Mouse (Mus musculus) heart, postnatal 0 days (tissue): ENCODE measurements around the gene Foxp1. TPM values are rescaled to one million over a fixed set of nuclear protein-coding genes. Genes with fewer than 3 reads are reported as not detected.

ENCODE experiments used
- ATAC-seq: fragments of 200-750 bp; cut with Nextera tagmentation; 2 replicates; pipeline ENCODE4 v1.8.0; 2017; ENCODE audit warnings: low read depth, moderate number of reproducible peaks, moderate library complexity; ENCODE audit not compliant: insufficient read depth
- DNase-seq: peaks from one replicate; pipeline ENCODE4 v3.0.0-alpha.2; 2016; ENCODE audit warnings: low spot score
- H3K27ac ChIP-seq: fragments of 300-500 bp; sonication (generic); 2 replicates; pipeline ENCODE4 v1.5.1; 2014; ENCODE audit warnings: low read depth, mild to moderate bottlenecking
- H3K27me3 ChIP-seq: fragments of 300-500 bp; sonication (generic); 2 replicates; pipeline ENCODE4 v1.6.1; 2014; ENCODE audit warnings: low read length, mixed read lengths; ENCODE audit not compliant: control insufficient read depth, insufficient read depth
- H3K36me3 ChIP-seq: fragments of 300-500 bp; sonication (generic); replicated peaks from 2 replicates; pipeline ENCODE4 v1.6.1; 2014; ENCODE audit warnings: low read length, mixed read lengths; ENCODE audit not compliant: control insufficient read depth, insufficient read depth
- H3K4me1 ChIP-seq: fragments of 300-500 bp; sonication (generic); 2 replicates; pipeline ENCODE4 v1.6.1; 2014; ENCODE audit warnings: antibody characterized with exemption; ENCODE audit not compliant: control insufficient read depth, insufficient read depth
- H3K4me2 ChIP-seq: fragments of 300-500 bp; sonication (generic); 2 replicates; pipeline ENCODE4 v1.6.1; 2014; ENCODE audit warnings: low read depth, mild to moderate bottlenecking, low read length, moderate library complexity
- H3K4me3 ChIP-seq: fragments of 300-500 bp; sonication (generic); 2 replicates; pipeline ENCODE4 v1.5.1; 2014; ENCODE audit warnings: low read depth, low read length
- H3K9ac ChIP-seq: fragments of 300-500 bp; sonication (generic); replicated peaks from 2 replicates; pipeline ENCODE4 v1.6.1; 2014; ENCODE audit warnings: low read depth, low read length, mixed read lengths
- H3K9me3 ChIP-seq: fragments of 300-500 bp; sonication (generic); replicated peaks from 2 replicates; pipeline ENCODE4 v1.6.1; 2016; ENCODE audit warnings: low read length; ENCODE audit not compliant: control insufficient read depth
- CTCF ChIP-seq: IDR thresholded peaks from 2 replicates; pipeline ENCODE4 v1.5.1; 2016; ENCODE audit warnings: antibody characterized with exemption, control low read depth, low read depth
- EP300 ChIP-seq: IDR thresholded peaks from 2 replicates; pipeline ENCODE4 v1.6.1; 2016; ENCODE audit warnings: antibody characterized with exemption, low read depth
- WGBS: fragments of 180-500 bp; shearing (Covaris S2); extraction: QIAGEN DNeasy Blood & Tissue Kit; methylation state at CpG from one replicate; pipeline ENCODE4 v1.1.7; 2014; 5-methylcytosine and 5-hydroxymethylcytosine counted together
- polyA plus RNA-seq: library from polyadenylated mRNA; unstranded; fragments of >200 nt; fragmentation: Nextera tagmentation; extraction: Ambion mirVana; gene quantifications from 2 replicates; pipeline ENCODE4 v1.2.1, GENCODE M21; 2015
- total RNA-seq: library from RNA; depleted of rRNA; stranded (reverse); fragments of >200 nt; gene quantifications from 2 replicates; pipeline ENCODE4 v1.2.3, GENCODE M21; 2014; ENCODE audit warnings: low replicate concordance

Foxp1 gene
- total and polyA plus RNA-seq, 2 experiments from 2014 or later, result 40.7 to 88.1 TPM

DNA sequence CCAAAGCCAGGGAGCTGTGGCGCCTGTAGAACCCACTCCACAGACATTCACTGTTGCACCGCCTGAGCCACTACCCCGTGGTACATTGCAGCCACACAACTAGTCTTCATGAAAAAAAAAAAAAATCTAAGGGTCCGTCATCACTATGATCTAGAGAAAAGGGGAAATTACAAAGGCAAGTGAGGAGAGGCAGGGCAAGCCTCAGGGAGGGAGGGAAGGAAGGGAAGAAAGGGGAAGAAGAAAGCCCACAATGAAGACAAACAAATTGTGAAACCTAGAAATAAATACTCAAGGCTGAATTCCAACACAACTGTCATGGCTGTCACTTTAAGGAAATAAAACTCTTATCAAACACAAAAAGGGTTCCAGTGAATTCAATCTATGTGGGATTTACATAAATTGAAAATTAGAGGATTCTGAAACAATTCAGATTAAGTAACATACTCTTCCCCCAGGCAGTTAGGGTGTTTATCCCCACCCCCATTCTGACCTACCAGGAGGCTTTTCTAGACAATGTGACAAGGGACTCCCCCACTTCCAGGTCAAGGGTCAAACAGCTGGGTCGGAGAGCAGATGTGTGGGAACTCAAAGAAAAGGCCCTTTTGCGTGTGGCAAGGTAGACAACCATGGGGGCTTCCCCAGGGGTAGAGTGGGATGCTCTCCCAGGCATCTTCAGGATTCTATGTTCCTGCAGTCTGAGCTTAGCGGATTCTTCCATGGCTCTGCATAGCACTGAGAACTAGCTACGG is 32.4 kb downstream of the Foxp1 start:
- no peak for ATAC-seq
- no peak for DNase-seq
- no peak overlapping the region for H3K9ac ChIP-seq

DNA sequence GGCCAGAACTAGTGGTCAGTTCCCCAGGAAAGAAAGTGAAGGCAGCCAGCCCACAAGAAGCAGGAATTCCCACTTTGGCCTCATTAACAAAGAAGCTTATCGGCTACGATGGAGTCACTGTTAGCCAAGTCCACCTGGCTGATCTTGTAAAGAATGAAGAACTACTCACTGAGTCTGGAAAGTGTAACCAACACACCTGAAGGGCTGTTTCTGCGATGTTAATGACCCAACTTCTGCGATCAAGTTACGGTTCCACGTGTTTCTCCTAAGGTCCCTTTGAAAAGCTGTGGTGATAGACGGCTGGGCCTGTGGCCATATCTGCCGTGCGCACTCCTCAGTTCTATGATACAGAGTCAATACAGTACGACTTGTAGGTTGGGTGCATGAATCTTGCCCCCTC is 33.1 kb downstream of the Foxp1 start:
- H3K36me3 ChIP-seq, result no peaks in the 10 kb centered on the region
- H3K9me3 ChIP-seq, result no peaks in the 10 kb centered on the region
- 76% methylated on average over 10 of the region's 10 CpGs for WGBS
- H3K27me3 ChIP-seq, result no peaks in the 10 kb centered on the region
- no peak for DNase-seq
- peaks cover 16% of the 10 kb centered on the region for H3K4me1 ChIP-seq
- no peak overlapping the region for H3K27ac ChIP-seq
- H3K4me2 ChIP-seq, result no peak overlapping the region
- H3K9ac ChIP-seq, result no peak overlapping the region
- ATAC-seq, result no peak
- no peak overlapping the region for H3K4me3 ChIP-seq
- TF ChIP-seq EP300, result no peak
- TF ChIP-seq CTCF, result no peak

More for the DNA sequence above, 32.4 kb downstream of the Foxp1 start:
- WGBS, result 82% methylated on average over 8 of the region's 8 CpGs
- TF ChIP-seq EP300 (no peak), CTCF (no peak)
- no peak overlapping the region for H3K27ac ChIP-seq
- H3K4me1 ChIP-seq, result peaks cover 11% of the 10 kb centered on the region; the same call in 1 of the 2 replicates
- no peak overlapping the region for H3K4me2 ChIP-seq
- no peaks in the 10 kb centered on the region for H3K27me3 ChIP-seq
- no peaks in the 10 kb centered on the region for H3K36me3 ChIP-seq
- H3K4me3 ChIP-seq, result no peak overlapping the region
- H3K9me3 ChIP-seq, result no peaks in the 10 kb centered on the region

DNA sequence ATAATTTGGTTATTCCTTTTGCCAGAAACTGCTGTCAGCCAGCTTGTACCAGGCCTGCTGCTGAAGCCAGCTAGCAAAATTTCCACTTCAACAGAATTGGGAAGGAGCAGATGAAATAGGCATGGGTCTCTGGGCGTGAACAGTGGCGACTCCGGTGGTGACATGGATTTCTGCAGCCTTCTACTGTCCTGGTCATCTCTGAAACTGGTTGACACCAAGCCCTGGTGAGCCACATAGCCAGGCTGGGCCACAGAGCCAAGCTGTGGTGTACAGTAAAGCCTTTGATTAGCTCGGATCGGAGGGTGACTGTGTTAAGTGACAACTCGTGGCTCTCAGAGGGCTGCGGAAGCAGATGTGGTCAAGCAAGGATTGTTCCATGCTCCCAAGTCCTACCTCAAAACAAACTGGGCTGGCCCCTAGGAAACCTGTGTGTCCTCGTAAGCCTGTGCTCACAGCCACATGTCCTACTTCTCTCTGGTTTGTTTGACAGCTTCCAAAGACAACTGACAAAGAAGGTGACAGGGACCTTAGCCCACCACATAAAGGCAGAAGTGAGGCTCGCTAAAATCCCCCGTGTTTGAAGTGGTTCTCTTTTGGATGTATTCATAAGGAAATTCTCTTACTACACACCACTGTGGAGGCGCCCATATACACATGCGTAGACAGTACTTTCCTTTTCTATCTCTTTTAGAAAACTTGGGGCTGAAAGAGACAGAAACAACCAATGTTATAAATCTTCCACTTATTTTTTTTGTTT is 36.5 kb downstream of the Foxp1 start:
- WGBS, result 60% methylated on average over 12 of the region's 12 CpGs
- peak; percentile 50 for DNase-seq
- TF ChIP-seq CTCF (peak; percentile 46), EP300 (no peak)
- H3K9me3 ChIP-seq, result no peaks in the 10 kb centered on the region
- peak; percentile 53; the same call in 1 of the 2 replicates for ATAC-seq
- peak overlapping the region; percentile 24; the same call in 1 of the 2 replicates for H3K4me3 ChIP-seq
- peaks cover 21% of the 10 kb centered on the region for H3K4me1 ChIP-seq
- no peak overlapping the region for H3K9ac ChIP-seq
- H3K27me3 ChIP-seq, result no peaks in the 10 kb centered on the region
- H3K36me3 ChIP-seq, result no peaks in the 10 kb centered on the region
- peak overlapping the region; percentile 94 for H3K27ac ChIP-seq
- H3K4me2 ChIP-seq, result peak overlapping the region; percentile 62

DNA sequence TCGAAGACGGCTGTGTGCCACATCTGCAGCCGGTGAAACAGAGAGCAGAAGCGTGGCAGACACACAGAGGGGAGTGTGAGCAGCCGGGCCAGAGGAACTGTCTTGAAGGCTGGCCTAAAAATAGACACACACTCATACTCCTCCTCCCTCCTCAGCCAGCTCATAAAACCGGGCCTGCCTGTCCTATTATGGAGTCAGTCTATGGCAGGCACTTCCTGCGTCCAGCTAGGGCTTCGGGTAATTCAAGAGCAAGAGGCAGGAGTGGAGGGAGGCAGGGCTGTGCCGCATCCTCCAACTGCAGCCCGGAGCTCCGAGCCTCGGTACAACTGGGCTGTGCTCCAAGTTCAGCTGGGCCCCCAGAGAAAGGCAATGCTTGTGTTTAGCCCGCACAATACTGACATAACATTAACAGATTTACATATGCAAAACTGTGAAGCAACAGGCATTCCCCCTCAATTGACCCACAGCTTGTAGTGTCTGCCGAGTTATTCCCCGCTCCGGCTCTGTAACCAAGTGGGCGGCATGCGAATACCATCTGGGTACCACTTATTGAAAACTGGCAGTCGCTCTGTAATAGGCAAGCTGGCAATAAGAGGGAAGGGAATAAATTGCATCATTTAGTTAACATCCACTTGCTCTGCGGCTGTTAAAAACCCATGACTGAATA is 37.2 kb downstream of the Foxp1 start:
- Histone ChIP-seq H3K4me2 (peak overlapping the region; percentile 62), H3K4me3 (peak overlapping the region; percentile 24), H3K9ac (peak overlapping the region; percentile 50), H3K27me3 (no peaks in the 10 kb centered on the region), H3K9me3 (no peaks in the 10 kb centered on the region), H3K4me1 (peaks cover 21% of the 10 kb centered on the region), H3K36me3 (no peaks in the 10 kb centered on the region), H3K27ac (peak overlapping the region; percentile 94)
- WGBS, result 12% methylated on average over 20 of the region's 20 CpGs
- DNase-seq, result peak; percentile 92
- peak; percentile 95 for ATAC-seq
- TF ChIP-seq CTCF (no peak), EP300 (no peak)

DNA sequence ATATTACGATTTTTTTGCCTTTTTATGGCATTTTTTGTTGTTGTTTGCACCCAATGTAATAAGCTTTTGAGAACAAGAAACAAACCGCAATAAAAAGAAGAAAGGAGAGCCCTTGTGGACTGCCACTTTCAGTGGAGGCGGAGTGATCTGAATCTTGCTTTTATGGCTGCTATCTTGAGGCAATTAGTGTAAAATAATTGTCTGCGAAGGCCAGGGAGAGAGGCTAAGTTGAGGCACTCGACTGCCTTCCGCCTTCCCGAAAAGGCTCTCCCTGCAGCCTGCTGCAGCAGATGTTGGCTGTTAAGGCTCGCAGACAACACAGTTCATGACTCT is 37.7 kb downstream of the Foxp1 start:
- WGBS, result 17% methylated on average over 8 of the region's 8 CpGs
- peaks cover 21% of the 10 kb centered on the region for H3K4me1 ChIP-seq
- peak overlapping the region; percentile 94 for H3K27ac ChIP-seq
- peak overlapping the region; percentile 24 for H3K4me3 ChIP-seq
- H3K9me3 ChIP-seq, result no peaks in the 10 kb centered on the region
- ATAC-seq (no peak), DNase-seq (no peak)
- H3K4me2 ChIP-seq, result peak overlapping the region; percentile 62
- no peaks in the 10 kb centered on the region for H3K27me3 ChIP-seq
- TF ChIP-seq CTCF (no peak), EP300 (0 out of 2 replicates have a peak, but pooled peaks have one; percentile 11)
- H3K36me3 ChIP-seq, result no peaks in the 10 kb centered on the region
- H3K9ac ChIP-seq, result peak overlapping the region; percentile 50
